Mouse (Mus musculus): ENCODE data around the gene Tmco1.

Gene Tmco1

DNA sequence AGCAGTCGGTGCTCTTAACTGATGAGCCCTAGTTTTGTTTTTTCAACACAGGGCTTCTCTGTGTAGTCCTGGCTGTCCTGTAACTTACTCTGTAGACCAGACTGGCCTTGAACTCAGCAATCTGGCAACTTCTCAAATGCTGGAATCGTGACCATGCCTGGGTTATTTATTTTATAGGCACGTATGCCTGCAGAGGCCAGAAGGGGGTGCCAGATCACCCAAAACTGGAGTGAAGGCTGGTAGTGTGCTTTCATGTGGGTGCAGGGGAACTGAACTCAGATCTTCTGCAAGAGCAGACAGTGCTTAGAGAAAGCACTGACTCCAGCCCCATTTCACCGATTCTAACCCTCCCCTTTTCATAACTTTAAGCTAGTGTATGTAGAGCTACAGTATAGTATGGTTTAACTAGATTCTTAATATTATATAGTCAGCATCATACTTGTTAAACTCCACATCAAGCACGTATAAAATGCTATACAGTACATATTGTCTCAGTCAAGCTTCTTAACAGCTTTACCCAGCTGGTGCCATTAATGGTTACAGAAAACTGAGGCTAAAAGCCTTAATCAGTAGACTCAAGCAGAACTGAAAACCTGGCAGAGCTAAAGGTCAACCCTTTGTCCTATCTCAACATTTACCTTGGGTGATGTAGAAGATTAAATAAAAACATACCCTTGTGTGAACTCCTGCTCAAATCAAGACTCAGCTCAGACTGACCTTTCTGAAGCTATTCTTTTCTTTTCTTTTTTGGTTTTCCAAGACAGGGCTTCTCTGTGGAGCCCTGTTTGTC lies 1.5 kb upstream of the Tmco1 start:
- in situ Hi-C loops (cut with MboI; ENCODE audit: low pct_unique_long_range_greater_than_20kb in 1 of 2, low sequenced_read_pairs in 2 of 2, unreplicated experiment in 1 of 2): no loop called here

DNA sequence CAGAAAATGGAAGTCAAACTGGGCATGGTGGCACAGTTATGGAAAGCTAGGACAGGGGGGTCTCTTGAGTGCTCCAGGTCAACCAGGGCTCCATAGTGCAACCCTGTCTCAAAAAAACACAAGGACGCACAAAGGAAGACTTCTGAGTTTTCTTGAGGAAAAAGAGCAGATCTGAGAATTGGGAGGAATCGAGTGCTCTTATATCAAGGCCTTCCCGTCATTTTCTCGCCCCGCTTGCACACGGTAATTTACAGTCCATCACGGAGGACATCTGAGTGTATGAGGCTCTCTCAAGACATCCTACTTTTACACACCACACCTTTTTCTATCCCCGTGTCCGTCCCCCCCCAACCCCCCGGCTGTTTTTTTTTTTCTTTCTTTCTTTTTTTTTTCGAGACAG lies 504 bp upstream of the Tmco1 start:
- in situ Hi-C loops (cut with MboI; ENCODE audit: low pct_unique_long_range_greater_than_20kb in 1 of 2, low sequenced_read_pairs in 2 of 2, unreplicated experiment in 1 of 2): no loop called here

- in situ Hi-C loops (cut with MboI; ENCODE audit: low pct_unique_long_range_greater_than_20kb in 1 of 2, low sequenced_read_pairs in 2 of 2, unreplicated experiment in 1 of 2): no loop called here
Observed at GRCm38 (mm10) chr1:167312367-167312766, 4.2 kb downstream of the Tmco1 start.

GRCm38 (mm10) chr1:167313220-167313619 lies 5.0 kb downstream of the Tmco1 start:
- in situ Hi-C loops (cut with MboI; ENCODE audit: low pct_unique_long_range_greater_than_20kb in 1 of 2, low sequenced_read_pairs in 2 of 2, unreplicated experiment in 1 of 2): no loop called here

GRCm38 (mm10) chr1:167321691-167322090 lies 13.5 kb downstream of the Tmco1 start:
- in situ Hi-C loops (cut with MboI; ENCODE audit: low pct_unique_long_range_greater_than_20kb in 1 of 2, low sequenced_read_pairs in 2 of 2, unreplicated experiment in 1 of 2): no loop called here

GRCm38 (mm10) chr1:167328776-167329175 lies 20.6 kb downstream of the Tmco1 start:
- in situ Hi-C loops (cut with MboI; ENCODE audit: low pct_unique_long_range_greater_than_20kb in 1 of 2, low sequenced_read_pairs in 2 of 2, unreplicated experiment in 1 of 2): loop anchor here in 1 of 2 experiments (25.0 kb wide), 1 partner anchor 266 kb away; no protein-coding TSS in a partner anchor

GRCm38 (mm10) chr1:167331106-167331505 lies 22.9 kb downstream of the Tmco1 start:
- in situ Hi-C loops (cut with MboI; ENCODE audit: low pct_unique_long_range_greater_than_20kb in 1 of 2, low sequenced_read_pairs in 2 of 2, unreplicated experiment in 1 of 2): loop anchor here in 1 of 2 experiments (25.0 kb wide), 1 partner anchor 269 kb away; no protein-coding TSS in a partner anchor

DNA sequence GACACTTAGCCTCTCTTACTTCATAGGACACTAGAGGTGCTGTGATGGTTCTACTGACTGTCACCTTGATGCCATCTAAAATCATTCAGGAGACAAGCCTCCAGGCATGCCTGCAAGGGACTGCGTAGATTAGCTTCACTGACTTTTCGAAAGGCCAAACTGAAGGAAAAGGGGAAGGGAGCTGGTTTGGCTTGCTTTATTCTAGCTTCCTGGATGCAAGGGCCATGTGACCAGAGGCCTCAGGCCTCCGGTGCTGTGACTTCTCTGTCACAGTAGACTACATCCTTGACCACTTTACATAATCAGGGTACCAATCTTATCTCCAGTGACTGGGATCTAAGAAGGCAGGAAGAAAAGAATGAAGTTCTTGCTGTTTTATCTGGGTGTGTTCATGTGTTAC lies 28.2 kb downstream of the Tmco1 start:
- in situ Hi-C loops (cut with MboI; ENCODE audit: low pct_unique_long_range_greater_than_20kb in 1 of 2, low sequenced_read_pairs in 2 of 2, unreplicated experiment in 1 of 2): loop anchor here (5.0 to 25.0 kb wide), 3 partner anchors 109 to 274 kb away; no protein-coding TSS in a partner anchor

DNA sequence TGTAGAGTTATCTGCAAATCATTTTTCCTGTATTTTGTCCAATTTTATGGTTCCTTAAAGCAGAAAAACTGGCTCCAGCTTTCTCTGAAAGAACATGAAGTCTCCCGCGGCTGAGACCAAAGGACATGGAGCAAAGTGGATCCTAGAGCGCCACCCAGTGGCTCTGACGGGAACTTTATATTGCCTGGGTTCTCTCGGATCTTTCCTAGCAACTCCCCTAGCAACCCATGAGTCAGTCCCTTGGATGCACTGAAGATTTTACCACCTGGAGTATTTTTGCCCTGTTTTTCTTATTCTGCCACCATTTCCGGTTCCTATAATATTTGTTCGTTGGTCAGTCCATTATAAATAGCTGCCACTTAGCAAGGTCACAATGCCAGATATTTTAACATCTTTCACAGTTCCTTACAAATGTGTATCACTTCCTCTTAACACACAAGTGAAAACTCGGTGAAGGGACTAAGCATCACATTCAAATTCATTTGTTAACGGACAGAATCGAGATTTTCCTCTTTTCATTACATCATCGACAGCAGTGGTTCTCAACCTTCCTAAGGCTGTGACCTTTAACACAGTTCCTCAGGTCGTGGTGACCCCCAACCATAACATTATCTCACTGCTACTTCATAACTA lies 29.4 kb downstream of the Tmco1 start:
- in situ Hi-C loops (cut with MboI; ENCODE audit: low pct_unique_long_range_greater_than_20kb in 1 of 2, low sequenced_read_pairs in 2 of 2, unreplicated experiment in 1 of 2): loop anchor here (5.0 to 25.0 kb wide), 3 partner anchors 110 to 275 kb away; no protein-coding TSS in a partner anchor

DNA sequence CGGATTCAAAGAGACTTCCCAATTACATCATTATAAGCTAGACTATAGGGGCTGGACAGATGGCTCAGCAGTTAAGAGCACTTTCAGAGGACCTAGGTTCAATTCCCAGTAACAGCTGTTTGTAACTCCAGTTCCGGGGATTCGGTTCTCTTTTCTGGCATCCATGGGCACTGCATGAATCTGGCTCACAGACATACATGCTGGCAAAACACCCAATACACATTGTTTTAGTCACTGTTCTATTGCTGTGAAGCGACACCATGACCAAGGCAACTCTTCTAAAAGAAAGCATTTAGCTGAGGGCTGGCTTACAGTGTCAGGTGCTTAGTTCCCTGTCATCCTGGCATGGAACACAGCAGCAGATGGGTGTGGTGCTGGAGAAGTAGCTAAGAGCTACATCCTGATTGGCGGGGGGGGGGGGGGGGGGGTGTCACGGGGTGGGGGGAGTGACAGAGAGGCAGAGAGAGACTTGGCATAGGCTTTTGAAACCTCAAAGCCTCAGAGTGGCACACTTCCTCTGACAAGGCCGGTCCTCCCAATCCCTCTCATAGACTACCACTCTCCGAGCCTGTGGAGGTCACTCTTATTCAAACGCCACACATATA lies 31.1 kb downstream of the Tmco1 start:
- in situ Hi-C loops (cut with MboI; ENCODE audit: low pct_unique_long_range_greater_than_20kb in 1 of 2, low sequenced_read_pairs in 2 of 2, unreplicated experiment in 1 of 2): loop anchor here (5.0 to 25.0 kb wide), 3 partner anchors 112 to 277 kb away; no protein-coding TSS in a partner anchor

DNA sequence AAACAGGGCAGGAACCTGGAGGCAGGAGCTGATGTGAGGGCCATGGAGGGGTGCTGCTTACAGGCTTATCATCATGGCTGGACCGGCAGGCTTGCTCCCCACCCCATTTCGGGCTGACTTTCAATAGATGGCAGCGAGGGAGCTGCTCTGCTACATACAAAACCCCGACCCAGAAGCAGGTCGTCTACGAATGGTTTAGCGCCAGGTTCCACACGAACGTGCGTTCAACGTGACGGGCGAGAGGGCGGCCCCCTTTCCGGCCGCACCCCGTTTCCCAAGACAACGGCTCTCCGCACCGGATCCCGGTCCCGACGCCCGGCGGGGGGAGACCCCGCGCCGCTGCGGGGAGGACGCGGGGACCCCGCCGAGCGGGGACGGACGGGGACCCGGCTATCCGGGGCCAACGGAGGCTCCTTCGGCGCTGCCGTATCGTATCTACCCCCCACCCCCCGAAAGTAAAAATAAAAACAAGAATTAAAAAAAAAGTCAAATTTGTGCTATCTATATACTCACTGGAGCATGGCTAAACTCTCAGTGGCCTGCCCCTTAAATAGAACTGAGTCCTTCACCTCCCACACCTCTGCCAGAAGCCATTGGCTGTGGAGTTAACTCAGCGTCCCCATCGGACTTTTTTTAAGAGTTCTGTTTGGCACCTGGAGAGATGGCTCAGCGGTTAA lies 32.1 kb downstream of the Tmco1 start:
- in situ Hi-C loops (cut with MboI; ENCODE audit: low pct_unique_long_range_greater_than_20kb in 1 of 2, low sequenced_read_pairs in 2 of 2, unreplicated experiment in 1 of 2): loop anchor here in 1 of 2 experiments (25.0 kb wide), 1 partner anchor 278 kb away; no protein-coding TSS in a partner anchor

- in situ Hi-C loops (cut with MboI; ENCODE audit: low pct_unique_long_range_greater_than_20kb in 1 of 2, low sequenced_read_pairs in 2 of 2, unreplicated experiment in 1 of 2): loop anchor here in 1 of 2 experiments (25.0 kb wide), 1 partner anchor 279 kb away; no protein-coding TSS in a partner anchor
Observed at GRCm38 (mm10) chr1:167340910-167341528, 32.8 kb downstream of the Tmco1 start.

GRCm38 (mm10) chr1:167342831-167343230 lies 34.7 kb downstream of the Tmco1 start:
- in situ Hi-C loops (cut with MboI; ENCODE audit: low pct_unique_long_range_greater_than_20kb in 1 of 2, low sequenced_read_pairs in 2 of 2, unreplicated experiment in 1 of 2): loop anchor here in 1 of 2 experiments (25.0 kb wide), 1 partner anchor 281 kb away; no protein-coding TSS in a partner anchor

DNA sequence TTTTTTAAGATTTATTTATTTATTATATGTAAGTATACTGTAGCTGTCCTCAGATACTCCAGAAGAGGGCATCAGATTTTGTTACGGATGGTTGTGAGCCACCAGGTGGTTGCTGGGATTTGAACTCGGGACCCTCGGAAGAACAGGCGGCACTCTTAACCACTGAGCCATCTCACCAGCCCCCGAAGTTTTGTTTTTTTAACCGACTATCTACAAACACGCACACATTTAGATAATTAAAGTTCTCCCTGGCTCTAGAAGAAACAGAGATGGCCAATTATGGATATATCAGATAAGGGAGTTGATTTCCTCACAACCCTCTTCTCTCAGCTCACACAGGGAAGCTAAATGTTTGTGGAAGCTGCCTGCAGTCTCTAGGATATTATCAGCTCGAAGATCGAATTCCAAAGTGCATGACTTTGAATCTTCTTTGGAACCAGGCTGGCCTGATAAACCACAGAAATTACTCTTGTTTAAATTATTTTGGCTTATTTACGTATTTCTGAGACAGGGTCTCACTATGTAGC lies 37.9 kb downstream of the Tmco1 start:
- in situ Hi-C loops (cut with MboI; ENCODE audit: low pct_unique_long_range_greater_than_20kb in 1 of 2, low sequenced_read_pairs in 2 of 2, unreplicated experiment in 1 of 2): loop anchor here in 1 of 2 experiments (25.0 kb wide), 1 partner anchor 284 kb away; no protein-coding TSS in a partner anchor

- in situ Hi-C loops (cut with MboI; ENCODE audit: low pct_unique_long_range_greater_than_20kb in 1 of 2, low sequenced_read_pairs in 2 of 2, unreplicated experiment in 1 of 2): loop anchor here in 1 of 2 experiments (25.0 kb wide), 1 partner anchor 287 kb away; no protein-coding TSS in a partner anchor
Observed at GRCm38 (mm10) chr1:167349206-167349605, 41.0 kb downstream of the Tmco1 start.

DNA sequence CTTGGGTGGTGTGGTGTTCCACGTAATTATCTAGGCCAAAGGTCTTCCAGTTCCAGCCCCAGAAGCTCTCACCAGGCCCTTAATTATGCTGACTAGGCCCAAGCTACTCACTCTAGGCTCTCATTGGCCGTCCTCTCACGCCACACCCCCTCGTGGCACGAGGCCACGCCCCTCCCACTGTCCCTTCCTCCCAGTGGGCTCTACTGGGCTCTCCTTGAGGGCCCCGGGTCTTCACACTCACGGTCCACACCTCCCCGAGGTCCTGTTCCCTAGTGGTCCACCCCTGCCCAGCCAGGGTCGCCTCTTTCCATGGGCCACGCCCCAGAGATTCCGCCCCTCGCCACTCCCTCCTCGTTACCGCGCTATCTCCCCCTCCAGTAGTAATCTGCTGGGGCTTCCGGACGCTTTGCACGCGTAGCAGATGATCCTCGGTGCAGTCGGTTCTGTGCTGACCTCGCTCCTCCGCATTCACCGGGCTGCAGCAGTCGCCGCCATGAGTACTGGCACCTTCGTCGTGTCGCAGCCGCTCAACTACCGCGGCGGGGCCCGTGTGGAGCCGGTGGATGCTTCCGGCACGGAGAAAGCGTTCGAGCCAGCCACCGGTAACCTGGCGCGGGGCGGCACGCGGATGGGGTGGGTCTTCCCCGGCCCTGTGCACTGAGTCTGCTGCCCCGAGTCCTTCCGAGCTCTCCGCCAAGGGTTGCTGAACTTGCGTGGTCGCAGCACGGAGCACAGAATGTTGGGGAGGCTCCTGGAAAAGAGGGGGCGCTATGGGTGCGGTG lies 41.8 kb downstream of the Tmco1 start, which contains the start of gene Aldh9a1:
Aldh9a1 (plus strand) TSS at position 177 of the 782 bp plus-strand sequence.
- in situ Hi-C loops (cut with MboI; ENCODE audit: low pct_unique_long_range_greater_than_20kb in 1 of 2, low sequenced_read_pairs in 2 of 2, unreplicated experiment in 1 of 2): loop anchor here in 1 of 2 experiments (25.0 kb wide), 1 partner anchor 288 kb away; no protein-coding TSS in a partner anchor
